Mouse (Mus musculus) MEL (cell line): ENCODE data around the gene Sdhaf1. TPM values are rescaled to one million over a fixed set of nuclear protein-coding genes. Genes with fewer than 3 reads are reported as not detected.

ENCODE experiments used
- DNase-seq: peaks from one replicate; pipeline ENCODE4 v3.0.0; 2011; ENCODE audit warnings: low read depth, low spot score
- H3K27ac ChIP-seq: 2 replicates; pipeline ENCODE4 v1.5.1; 2012; ENCODE audit warnings: low read depth, mild to moderate bottlenecking, control low read depth, low read length, moderate library complexity; ENCODE audit not compliant: control insufficient read depth
- H3K27me3 ChIP-seq, 2 experiments: fragments of 150-350 bp in 1 of 2; sonication (generic) in 1 of 2; 2 replicates each; pipeline ENCODE4 v1.6.1; 2012; ENCODE audit warnings: low read length in 2 of 2, mild to moderate bottlenecking in 2 of 2, improper control_type of control experiment in 1 of 2, moderate library complexity in 1 of 2; ENCODE audit not compliant: insufficient read depth in 2 of 2, control insufficient read depth in 1 of 2
- H3K36me3 ChIP-seq, 2 experiments: 2 replicates each; pipeline ENCODE4 v1.6.1; 2012 to 2014; ENCODE audit warnings: low read length in 2 of 2, improper control_type of control experiment in 1 of 2, inconsistent platforms in 1 of 2, mild to moderate bottlenecking in 1 of 2; ENCODE audit not compliant: insufficient read depth in 2 of 2, control insufficient read depth in 1 of 2
- H3K4me1 ChIP-seq, 2 experiments: fragments of 150-350 bp in 1 of 2; sonication (generic) in 1 of 2; 2 replicates each; pipeline ENCODE4 v1.6.1; 2012; ENCODE audit warnings: low read length in 2 of 2, improper control_type of control experiment in 1 of 2, mild to moderate bottlenecking in 1 of 2; ENCODE audit not compliant: insufficient read depth in 2 of 2, control insufficient read depth in 1 of 2
- H3K4me3 ChIP-seq, 2 experiments: fragments of 150-350 bp in 1 of 2; sonication (generic) in 1 of 2; 2 replicates each; pipeline ENCODE4 v1.5.1; 2012; ENCODE audit warnings: low read depth in 2 of 2, low read length in 2 of 2, mild to moderate bottlenecking in 2 of 2, moderate library complexity in 2 of 2, control low read depth in 1 of 2, improper control_type of control experiment in 1 of 2; ENCODE audit not compliant: control insufficient read depth in 1 of 2, insufficient read depth in 1 of 2
- H3K79me2 ChIP-seq: 2 replicates; pipeline ENCODE4 v1.6.1; 2012; ENCODE audit warnings: mild to moderate bottlenecking, low read length, moderate library complexity; ENCODE audit not compliant: control insufficient read depth, poor library complexity, insufficient read depth
- H3K9ac ChIP-seq: 2 replicates; pipeline ENCODE4 v1.6.1; 2012; ENCODE audit warnings: low read depth, mild to moderate bottlenecking, control low read depth, low read length, moderate library complexity; ENCODE audit not compliant: control insufficient read depth, poor library complexity, severe bottlenecking
- H3K9me3 ChIP-seq: fragments of 150-350 bp; sonication (generic); replicated peaks from 2 replicates; pipeline ENCODE4 v1.6.1; 2012; ENCODE audit warnings: mild to moderate bottlenecking, low read length, improper control_type of control experiment, moderate library complexity; ENCODE audit not compliant: insufficient read depth
- CHD2 ChIP-seq: IDR thresholded peaks from 2 replicates; pipeline ENCODE4 v1.6.1; 2011; ENCODE audit warnings: low read length, improper control_type of control experiment
- E2F4 ChIP-seq: IDR thresholded peaks from 2 replicates; pipeline ENCODE4 v1.6.1; 2011; ENCODE audit warnings: low read depth, low read length, improper control_type of control experiment, borderline replicate concordance
- ETS1 ChIP-seq: IDR thresholded peaks from 2 replicates; pipeline ENCODE4 v1.6.1; 2012; ENCODE audit warnings: low read depth, mild to moderate bottlenecking, inconsistent platforms, low read length, improper control_type of control experiment, moderate library complexity
- GABPA ChIP-seq: IDR thresholded peaks from 2 replicates; pipeline ENCODE4 v1.6.1; 2012; ENCODE audit warnings: low read depth, mild to moderate bottlenecking, inconsistent platforms, low read length, improper control_type of control experiment, moderate library complexity
- JUND ChIP-seq: IDR thresholded peaks from 2 replicates; pipeline ENCODE4 v1.6.1; 2011; ENCODE audit warnings: low read depth, mild to moderate bottlenecking, improper control_type of control experiment, low read length
- MAFK ChIP-seq: IDR thresholded peaks from 2 replicates; pipeline ENCODE4 v1.6.1; 2011; ENCODE audit warnings: low read depth, mild to moderate bottlenecking, low read length, improper control_type of control experiment, borderline replicate concordance
- MAZ ChIP-seq: IDR thresholded peaks from 2 replicates; pipeline ENCODE4 v1.6.1; 2012; ENCODE audit warnings: low read depth, mild to moderate bottlenecking, inconsistent platforms, low read length, improper control_type of control experiment
- MXI1 ChIP-seq: IDR thresholded peaks from 2 replicates; pipeline ENCODE4 v1.6.1; 2011; ENCODE audit warnings: mild to moderate bottlenecking, low read depth, low read length, improper control_type of control experiment
- NELFE ChIP-seq: IDR thresholded peaks from 2 replicates; pipeline ENCODE4 v1.6.1; 2011; ENCODE audit warnings: low read depth, low read length, improper control_type of control experiment
- NRF1 ChIP-seq: IDR thresholded peaks from 2 replicates; pipeline ENCODE4 v1.6.1; 2014; ENCODE audit warnings: low read depth, mild to moderate bottlenecking, inconsistent platforms, low read length, improper control_type of control experiment, moderate library complexity; ENCODE audit not compliant: poor library complexity, insufficient read depth, severe bottlenecking
- POLR2AphosphoS5 ChIP-seq: IDR thresholded peaks from 2 replicates; pipeline ENCODE4 v1.6.1; 2012; ENCODE audit warnings: low read depth, borderline replicate concordance, mild to moderate bottlenecking, inconsistent platforms, low read length, moderate library complexity, mixed read lengths
- RAD21 ChIP-seq: IDR thresholded peaks from 2 replicates; pipeline ENCODE4 v1.6.1; 2011; ENCODE audit warnings: mild to moderate bottlenecking, low read depth, low read length, improper control_type of control experiment
- SIN3A ChIP-seq: IDR thresholded peaks from 2 replicates; pipeline ENCODE4 v1.6.1; 2012; ENCODE audit warnings: low read length, improper control_type of control experiment, inconsistent platforms
- SMC3 ChIP-seq: IDR thresholded peaks from 2 replicates; pipeline ENCODE4 v1.6.1; 2011; ENCODE audit warnings: low read depth, low read length, improper control_type of control experiment
- TAL1 ChIP-seq: IDR thresholded peaks from 2 replicates; pipeline ENCODE4 v1.6.1; 2012; ENCODE audit warnings: mild to moderate bottlenecking, inconsistent platforms, low read length, moderate library complexity, mixed read lengths
- UBTF ChIP-seq: IDR thresholded peaks from 2 replicates; pipeline ENCODE4 v1.6.1; 2012; ENCODE audit warnings: low read depth, mild to moderate bottlenecking, inconsistent platforms, low read length, improper control_type of control experiment, moderate library complexity, borderline replicate concordance; ENCODE audit not compliant: insufficient read depth
- USF1 ChIP-seq: IDR thresholded peaks from 2 replicates; pipeline ENCODE4 v1.6.1; 2014; ENCODE audit warnings: low read depth, mild to moderate bottlenecking, inconsistent platforms, low read length, improper control_type of control experiment, moderate library complexity
- USF2 ChIP-seq, 2 experiments: IDR thresholded peaks; 2 replicates each; pipeline ENCODE4 v1.6.1; 2011 to 2012; ENCODE audit warnings: improper control_type of control experiment in 2 of 2, low read length in 2 of 2, borderline replicate concordance in 1 of 2, inconsistent platforms in 1 of 2, low read depth in 1 of 2, mild to moderate bottlenecking in 1 of 2; ENCODE audit not compliant: insufficient read depth in 1 of 2
- ZC3H11A ChIP-seq: IDR thresholded peaks from 2 replicates; pipeline ENCODE4 v1.6.1; 2012; ENCODE audit warnings: low read depth, mild to moderate bottlenecking, inconsistent platforms, low read length, improper control_type of control experiment
- ZMIZ1 ChIP-seq: IDR thresholded peaks from 2 replicates; pipeline ENCODE4 v1.6.1; 2012; ENCODE audit warnings: low read depth, mild to moderate bottlenecking, inconsistent platforms, low read length, improper control_type of control experiment, moderate library complexity
- ZNF384 ChIP-seq: IDR thresholded peaks from 2 replicates; pipeline ENCODE4 v1.6.1; 2012; ENCODE audit warnings: low read depth, mild to moderate bottlenecking, inconsistent platforms, low read length, improper control_type of control experiment
- polyA plus RNA-seq, 2 experiments: library from polyadenylated mRNA; stranded (reverse) in 1 of 2; unstranded in 1 of 2; fragments of >175 nt in 1 of 2; fragments of >200 nt in 1 of 2; gene quantifications; 2 replicates each; pipeline versions ENCODE4 v1.2.1 to v1.2.4; 2012; ENCODE audit warnings: low replicate concordance in 2 of 2, low read depth in 1 of 2; ENCODE audit not compliant: insufficient read length in 2 of 2, insufficient read depth in 1 of 2, missing spikeins in 1 of 2
- total RNA-seq: library from RNA; depleted of rRNA; stranded (reverse); fragments of 300-350 nt; gene quantifications from 2 replicates; pipeline ENCODE4 v1.2.3, GENCODE M21; 2012

The Sdhaf1 gene
- total and polyA plus RNA-seq, 3 experiments: 4.3 to 8.1 TPM; not detected in 1

DNA sequence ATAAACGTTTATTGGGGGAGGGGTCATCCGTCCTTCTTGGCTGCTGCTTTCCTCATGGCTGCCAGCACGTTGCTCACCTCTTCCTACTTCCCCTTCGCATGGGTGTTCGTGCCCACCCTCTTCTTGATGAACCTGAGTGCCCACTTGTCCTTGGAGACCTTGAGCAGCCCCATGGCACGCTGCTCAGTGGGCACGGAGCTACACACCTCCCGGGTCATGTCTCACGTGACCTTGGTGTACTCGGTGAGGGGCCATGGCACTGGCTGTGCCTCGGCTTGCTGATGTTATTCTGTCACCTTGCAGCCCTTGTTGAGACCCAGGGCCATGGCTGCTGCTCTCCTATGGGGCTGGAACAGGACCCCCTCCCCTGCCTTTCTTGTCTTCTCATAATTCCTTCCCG lies 13.6 kb downstream of the Sdhaf1 start:
- no peak overlapping the region for H3K27ac ChIP-seq
- H3K4me1 ChIP-seq: peaks cover 0 to 13% of the 10 kb centered on the region in 2 experiments; a peak in 3 of 4 replicates
- no peaks in the 10 kb centered on the region for H3K9me3 ChIP-seq
- no peaks in the 10 kb centered on the region for H3K36me3 ChIP-seq
- no peaks in the 10 kb centered on the region for H3K27me3 ChIP-seq
- no peaks in the 10 kb centered on the region; the same call in 1 of the 2 replicates for H3K79me2 ChIP-seq
- H3K4me3 ChIP-seq: no peak overlapping the region
- DNase-seq: no peak
- TF ChIP-seq ZC3H11A (no peak), TAL1 (no peak), USF2 (IDR thresholded peaks at IDR 0.05; ENCODE audit: borderline replicate concordance in 1 of 2, insufficient read depth in 1 of 2, low read depth in 1 of 2, low read length in 2 of 2) (no peak), MAZ (no peak), CHD2 (no peak), ETS1 (no peak), SIN3A (no peak), SMC3 (no peak), MAFK (no peak), POLR2AphosphoS5 (no peak), ZMIZ1 (no peak), RAD21 (no peak), NELFE (no peak), E2F4 (no peak)
- TF ChIP-seq, all 39 proteins: peak for 0
- H3K9ac ChIP-seq: no peak overlapping the region

DNA sequence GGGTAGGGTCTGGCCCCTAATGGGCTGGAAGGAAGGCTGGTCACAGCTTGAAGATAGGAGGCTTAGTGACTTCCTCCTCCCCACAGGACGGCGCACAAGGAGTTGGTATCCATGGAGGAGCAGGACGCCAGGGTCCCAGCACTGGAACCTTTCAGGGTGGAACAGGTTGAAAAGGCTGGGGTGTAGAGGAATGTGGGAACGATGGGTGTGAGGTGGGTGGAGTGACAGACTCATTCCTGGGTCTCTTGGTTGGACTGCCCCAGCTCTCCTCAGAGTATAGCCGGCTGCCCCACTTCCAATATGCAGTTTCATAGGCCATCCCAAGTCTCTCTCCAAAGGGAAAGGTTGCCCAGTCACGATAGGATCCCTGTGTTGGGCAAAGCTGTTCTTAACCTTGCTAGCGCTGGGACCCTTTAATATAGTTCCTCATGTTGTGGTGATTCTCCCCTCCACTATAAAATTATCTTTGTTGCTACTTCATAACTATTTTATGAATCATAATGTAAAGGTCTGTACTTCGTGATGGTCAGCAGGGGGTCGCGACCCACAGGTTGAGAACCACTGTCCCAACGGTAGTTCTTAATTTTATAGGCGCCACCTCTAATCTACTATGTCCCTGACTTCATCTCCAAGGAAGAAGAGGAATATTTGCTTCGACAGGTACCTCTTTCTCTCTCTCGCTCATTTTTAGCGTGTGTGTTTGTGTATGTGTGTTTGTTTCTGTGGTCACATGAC lies 14.1 kb downstream of the Sdhaf1 start:
- Histone ChIP-seq H3K9ac (peak overlapping the region; percentile 60; the same call in 1 of the 2 replicates), H3K79me2 (no peaks in the 10 kb centered on the region; the same call in 1 of the 2 replicates), H3K27ac (no peak overlapping the region), H3K4me1 (peaks cover 0 to 13% of the 10 kb centered on the region in 2 experiments; a peak in 3 of 4 replicates), H3K9me3 (no peaks in the 10 kb centered on the region), H3K27me3 (no peaks in the 10 kb centered on the region), H3K4me3 (peak overlapping the region; percentile 59 to 92; a peak in 3 of 4 replicates), H3K36me3 (no peaks in the 10 kb centered on the region)
- DNase-seq: no peak
- TF ChIP-seq CHD2 (no peak), UBTF (no peak), NRF1 (no peak), USF2 (IDR thresholded peaks at IDR 0.05; ENCODE audit: borderline replicate concordance in 1 of 2, insufficient read depth in 1 of 2, low read depth in 1 of 2, low read length in 2 of 2) (no peak), JUND (no peak), SIN3A (no peak), ZNF384 (no peak), ETS1 (no peak), GABPA (no peak), MXI1 (no peak), RAD21 (no peak), USF1 (no peak)
